Mouse (Mus musculus) lung, embryonic 16.5 days (tissue): ENCODE data around the gene Slc24a5. TPM values are rescaled to one million over a fixed set of nuclear protein-coding genes. Genes with fewer than 3 reads are reported as not detected.

Experiments used
- ATAC-seq: fragments of 200-750 bp; cut with Nextera tagmentation; 2 replicates; pipeline ENCODE4 v1.8.0; 2017; ENCODE audit warnings: low read depth, mild to moderate bottlenecking, moderate library complexity
- H3K27ac ChIP-seq: fragments of 300-500 bp; sonication (generic); 2 replicates; pipeline ENCODE4 v1.5.1; 2014; ENCODE audit warnings: mild to moderate bottlenecking, control low read depth, low read length
- H3K27me3 ChIP-seq: fragments of 300-500 bp; sonication (generic); 2 replicates; pipeline ENCODE4 v1.6.1; 2014; ENCODE audit warnings: low read depth, low read length, mixed read lengths; ENCODE audit not compliant: control insufficient read depth, insufficient read depth
- H3K36me3 ChIP-seq: fragments of 300-500 bp; sonication (generic); 2 replicates; pipeline ENCODE4 v1.6.1; 2014; ENCODE audit warnings: low read length; ENCODE audit not compliant: control insufficient read depth, insufficient read depth
- H3K4me1 ChIP-seq: fragments of 300-500 bp; sonication (generic); replicated peaks from 2 replicates; pipeline ENCODE4 v1.6.1; 2014; ENCODE audit warnings: low read length, mixed read lengths; ENCODE audit not compliant: control insufficient read depth, insufficient read depth
- H3K4me2 ChIP-seq: fragments of 300-500 bp; sonication (generic); 2 replicates; pipeline ENCODE4 v1.6.1; 2014; ENCODE audit warnings: low read depth, low read length, control low read depth
- H3K4me3 ChIP-seq: fragments of 300-500 bp; sonication (generic); 2 replicates; pipeline ENCODE4 v1.5.1; 2014; ENCODE audit warnings: mild to moderate bottlenecking, low read length, control low read depth
- H3K9ac ChIP-seq: fragments of 300-500 bp; sonication (generic); 2 replicates; pipeline ENCODE4 v1.6.1; 2014; ENCODE audit warnings: low read length, control low read depth
- H3K9me3 ChIP-seq: fragments of 300-500 bp; sonication (generic); 2 replicates; pipeline ENCODE4 v1.6.1; 2016; ENCODE audit warnings: low read length; ENCODE audit not compliant: control insufficient read depth
- WGBS: fragments of 180-500 bp; shearing (Covaris S2); extraction: QIAGEN DNeasy Blood & Tissue Kit; methylation state at CpG from one replicate; pipeline ENCODE4 v1.1.7; 2014; 5-methylcytosine and 5-hydroxymethylcytosine counted together
- polyA plus RNA-seq: library from polyadenylated mRNA; unstranded; fragments of >200 nt; fragmentation: Nextera tagmentation; extraction: Ambion mirVana; gene quantifications from 2 replicates; pipeline ENCODE4 v1.2.1, GENCODE M21; 2015

The Slc24a5 gene
- polyA plus RNA-seq, 1 experiment from 2014 or later, result 1.7 TPM

- H3K4me3 ChIP-seq, result no peak overlapping the region
- no peak overlapping the region for H3K9ac ChIP-seq
- ATAC-seq, result no peak
- WGBS, result 27% methylated on average over 4 of the region's 4 CpGs
- no peaks in the 10 kb centered on the region for H3K36me3 ChIP-seq
- no peaks in the 10 kb centered on the region for H3K9me3 ChIP-seq
- no peak overlapping the region for H3K27ac ChIP-seq
- peaks cover 6% of the 10 kb centered on the region for H3K4me1 ChIP-seq
- H3K27me3 ChIP-seq, result no peaks in the 10 kb centered on the region
- no peak overlapping the region for H3K4me2 ChIP-seq
Measured at GRCm38 (mm10) chr2:125134113-125134512, 66.2 kb downstream of the Slc24a5 start.

GRCm38 (mm10) chr2:125135903-125136811, 68.2 kb downstream of the Slc24a5 start, which contains the start of gene Ctxn2:
Gene Ctxn2, plus strand, starts transcription at chr2:125136692.
- peak; percentile 59 for ATAC-seq
- peak within 1 kb of the TSS; percentile 37 for H3K4me3 ChIP-seq
- peaks cover 6% of the 10 kb centered on the region for H3K4me1 ChIP-seq
- peak within 1 kb of the TSS; percentile 57 for H3K4me2 ChIP-seq
- H3K9me3 ChIP-seq, result no peaks in the 10 kb centered on the region
- under 1% methylated on average over 39 of the region's 39 CpGs for WGBS
- H3K27ac ChIP-seq, result no peak within 1 kb of the TSS
- H3K27me3 ChIP-seq, result no peaks in the 10 kb centered on the region
- no peak within 1 kb of the TSS for H3K9ac ChIP-seq
- no peaks in the 10 kb centered on the region for H3K36me3 ChIP-seq

DNA sequence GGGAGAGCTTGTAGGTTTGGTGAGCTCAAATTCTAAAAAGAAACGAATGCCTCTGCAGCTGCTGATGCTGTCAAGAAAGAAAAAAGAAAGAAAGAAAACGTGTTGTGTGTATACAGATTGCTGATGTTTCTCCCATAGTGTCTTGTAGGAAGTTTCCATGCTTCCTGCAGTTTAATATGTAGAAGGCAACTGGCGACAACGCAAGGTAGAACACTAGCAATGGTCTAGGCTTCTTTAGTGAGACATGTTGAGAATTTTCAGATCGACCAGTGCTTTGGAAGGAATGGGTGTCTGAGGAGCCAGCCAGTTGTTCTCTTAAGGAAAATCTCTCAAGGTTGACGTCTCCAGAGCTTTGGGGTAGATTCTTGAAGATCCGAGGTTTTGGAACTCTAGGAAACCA, 68.9 kb downstream of the Slc24a5 start:
- Histone ChIP-seq H3K9ac (no peak overlapping the region), H3K36me3 (no peaks in the 10 kb centered on the region), H3K27me3 (no peaks in the 10 kb centered on the region), H3K4me2 (peak overlapping the region; percentile 57; the same call in 1 of the 2 replicates), H3K4me1 (peaks cover 6% of the 10 kb centered on the region), H3K27ac (no peak overlapping the region), H3K4me3 (no peak overlapping the region), H3K9me3 (no peaks in the 10 kb centered on the region)
- no peak for ATAC-seq
- WGBS, result 30% methylated on average over 7 of the region's 7 CpGs

Other genes with a start within 250 kb of the Slc24a5 start
- gene Myef2, start 55.5 kb downstream of the Slc24a5 start, polyA plus RNA-seq, result 82.3 and 93.8 TPM in 2 replicates
- gene Ctxn2, start 68.6 kb downstream of the Slc24a5 start, polyA plus RNA-seq, result not detected in 2 replicates
- gene Slc12a1, start 84.4 kb downstream of the Slc24a5 start, polyA plus RNA-seq, result 0.03 TPM in 1 of 2 replicates, not detected in the other
- gene Dut, start 179.1 kb downstream of the Slc24a5 start, polyA plus RNA-seq, result 148 and 152 TPM in 2 replicates